Mouse (Mus musculus): Measurements from ENCODE around the gene Syt3. TPM values are rescaled to one million over a fixed set of nuclear protein-coding genes. Genes with fewer than 3 reads are reported as not detected.

Gene Syt3
- polyA plus RNA-seq, 1 experiment from 2014 or later: 2.1 TPM

DNA sequence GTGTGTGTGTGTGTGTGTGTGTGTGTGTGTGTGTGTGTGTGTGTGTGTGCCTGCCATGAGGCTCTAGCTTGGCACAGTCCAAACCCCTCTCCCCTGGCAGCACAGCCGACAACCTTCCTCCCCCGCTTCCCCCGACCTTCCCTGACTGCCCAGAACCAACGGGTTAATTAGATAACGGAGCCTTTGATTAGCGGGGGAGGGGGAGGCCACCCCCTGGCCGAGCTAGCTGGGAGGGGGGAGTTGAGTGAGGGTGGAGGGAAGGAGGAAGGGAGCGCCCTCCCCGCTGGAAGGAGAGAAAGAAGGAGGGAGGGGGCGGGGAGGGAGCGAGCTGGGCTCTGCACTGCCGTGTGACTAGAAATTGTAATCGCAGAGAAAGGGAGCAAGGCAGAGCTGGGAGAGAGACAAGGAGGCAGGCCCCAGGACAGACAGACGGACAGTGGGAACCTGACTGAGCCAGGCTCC, 57.8 kb downstream of the Syt3 start:
- no peak overlapping the region for H3K27ac ChIP-seq (replicated peaks; ENCODE audit: low read depth, low read length)
- WGBS: under 1% methylated on average over 14 of the region's 14 CpGs
- DNase-seq (ENCODE audit: low spot score) (no peak), ATAC-seq (ENCODE audit: insufficient number of reproducible peaks, low FRiP score, low TSS enrichment, low read depth) (no peak)
- peaks cover 13% of the 10 kb centered on the region for H3K4me1 ChIP-seq (ENCODE audit: control insufficient read depth, insufficient read depth, low read length)
- peaks cover 80% of the 10 kb centered on the region for H3K27me3 ChIP-seq (ENCODE audit: control insufficient read depth, insufficient read depth, low read length)
- peak overlapping the region; percentile 19 for H3K4me3 ChIP-seq (ENCODE audit: low read depth, low read length)
- peak overlapping the region; percentile 40; the same call in 1 of the 2 replicates for H3K9ac ChIP-seq (ENCODE audit: low read length)
- peak overlapping the region; percentile 41; the same call in 1 of the 2 replicates for H3K4me2 ChIP-seq (ENCODE audit: low read depth, severe bottlenecking)
- no peaks in the 10 kb centered on the region for H3K9me3 ChIP-seq (ENCODE audit: control insufficient read depth, low read length)
- no peaks in the 10 kb centered on the region for H3K36me3 ChIP-seq (ENCODE audit: control insufficient read depth, insufficient read depth, low read length)

DNA sequence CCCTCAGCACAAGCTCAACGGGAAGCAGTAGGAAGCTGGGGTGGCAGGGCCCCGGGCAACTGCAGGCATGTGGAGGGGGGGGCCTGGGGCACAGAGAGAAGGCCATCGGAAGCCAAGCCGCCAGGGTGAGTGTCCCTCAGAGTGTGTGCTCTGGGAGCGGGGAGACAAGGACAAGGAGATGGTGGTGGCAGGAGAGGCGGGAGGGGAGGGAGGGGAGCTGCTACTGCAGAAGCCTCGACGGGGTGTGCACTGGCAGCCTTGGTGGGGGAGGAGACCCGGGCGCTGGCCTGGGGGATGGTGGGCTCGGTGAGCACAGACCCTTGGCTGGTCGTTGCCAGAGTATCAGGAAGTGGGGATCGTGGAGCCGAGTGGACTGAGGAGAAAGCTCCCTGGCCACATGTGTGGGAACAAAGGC, 58.5 kb downstream of the Syt3 start:
- Histone ChIP-seq H3K36me3 (ENCODE audit: control insufficient read depth, insufficient read depth, low read length) (no peaks in the 10 kb centered on the region), H3K9ac (ENCODE audit: low read length) (peak overlapping the region; percentile 40; the same call in 1 of the 2 replicates), H3K9me3 (ENCODE audit: control insufficient read depth, low read length) (no peaks in the 10 kb centered on the region), H3K4me1 (ENCODE audit: control insufficient read depth, insufficient read depth, low read length) (peaks cover 13% of the 10 kb centered on the region), H3K27me3 (ENCODE audit: control insufficient read depth, insufficient read depth, low read length) (peaks cover 82% of the 10 kb centered on the region), H3K27ac (replicated peaks; ENCODE audit: low read depth, low read length) (no peak overlapping the region), H3K4me2 (ENCODE audit: low read depth, severe bottlenecking) (peak overlapping the region; percentile 41), H3K4me3 (ENCODE audit: low read depth, low read length) (peak overlapping the region; percentile 19)
- no peak for ATAC-seq (ENCODE audit: insufficient number of reproducible peaks, low FRiP score, low TSS enrichment, low read depth)
- 2% methylated on average over 14 of the region's 14 CpGs for whole genome bisulfite sequencing
- peak; percentile 53 for DNase-seq (ENCODE audit: low spot score)

DNA sequence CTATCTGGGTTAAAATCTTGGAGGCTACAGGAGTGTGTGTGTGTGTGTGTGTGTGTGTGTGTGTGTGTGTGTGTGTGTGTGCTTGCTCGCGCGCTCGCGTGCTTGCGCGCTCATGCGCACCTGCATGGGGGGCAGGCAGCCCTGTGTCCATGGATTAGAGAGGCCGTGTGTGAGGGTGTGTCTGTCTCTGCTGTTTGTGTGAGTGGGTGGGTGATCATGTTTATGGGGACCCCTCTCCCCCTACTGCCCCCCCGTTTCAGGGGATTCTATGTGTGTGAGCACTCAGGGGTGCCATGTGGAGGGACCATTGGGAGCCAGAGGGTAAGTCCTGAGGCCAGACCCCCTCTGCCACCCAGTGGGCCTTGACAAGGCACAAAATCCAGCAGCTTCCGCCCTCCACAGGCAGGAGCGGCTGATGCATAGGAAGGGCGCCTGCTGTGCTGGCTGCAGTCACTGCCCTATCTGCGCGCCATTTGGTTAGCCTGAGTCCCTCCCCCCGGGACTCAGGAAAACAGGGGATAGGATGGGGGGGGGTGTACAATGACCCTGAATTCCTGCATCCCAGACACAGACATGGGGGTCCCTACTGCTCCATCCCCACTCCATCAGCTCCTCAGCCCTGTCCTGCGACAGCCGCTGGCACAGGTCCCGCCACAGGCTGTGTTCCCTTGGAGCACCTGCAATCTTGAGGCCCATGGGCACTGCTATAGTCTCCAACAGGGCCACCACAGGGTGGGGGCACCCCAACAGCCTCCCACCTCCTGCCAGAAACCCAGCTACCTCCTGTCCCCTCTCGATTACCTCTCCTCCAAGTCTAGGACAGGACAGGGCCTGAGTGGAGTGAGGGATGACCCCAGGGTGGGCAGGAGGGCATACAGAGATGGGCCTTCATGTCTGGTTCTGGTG, 59.6 kb downstream of the Syt3 start:
- DNase-seq (ENCODE audit: low spot score): no peak
- H3K27me3 ChIP-seq (ENCODE audit: control insufficient read depth, insufficient read depth, low read length): peaks cover 82% of the 10 kb centered on the region
- no peaks in the 10 kb centered on the region for H3K9me3 ChIP-seq (ENCODE audit: control insufficient read depth, low read length)
- H3K4me3 ChIP-seq (ENCODE audit: low read depth, low read length): peak overlapping the region; percentile 10; the same call in 1 of the 2 replicates
- H3K27ac ChIP-seq (replicated peaks; ENCODE audit: low read depth, low read length): no peak overlapping the region
- H3K4me2 ChIP-seq (ENCODE audit: low read depth, severe bottlenecking): peak overlapping the region; percentile 41
- H3K4me1 ChIP-seq (ENCODE audit: control insufficient read depth, insufficient read depth, low read length): peaks cover 13% of the 10 kb centered on the region
- 5% methylated on average over 20 of the region's 20 CpGs for WGBS
- 0 out of 2 replicates have a peak, but pooled peaks have one; percentile 11 for ATAC-seq (ENCODE audit: insufficient number of reproducible peaks, low FRiP score, low TSS enrichment, low read depth)
- H3K9ac ChIP-seq (ENCODE audit: low read length): no peak overlapping the region
- H3K36me3 ChIP-seq (ENCODE audit: control insufficient read depth, insufficient read depth, low read length): no peaks in the 10 kb centered on the region

DNA sequence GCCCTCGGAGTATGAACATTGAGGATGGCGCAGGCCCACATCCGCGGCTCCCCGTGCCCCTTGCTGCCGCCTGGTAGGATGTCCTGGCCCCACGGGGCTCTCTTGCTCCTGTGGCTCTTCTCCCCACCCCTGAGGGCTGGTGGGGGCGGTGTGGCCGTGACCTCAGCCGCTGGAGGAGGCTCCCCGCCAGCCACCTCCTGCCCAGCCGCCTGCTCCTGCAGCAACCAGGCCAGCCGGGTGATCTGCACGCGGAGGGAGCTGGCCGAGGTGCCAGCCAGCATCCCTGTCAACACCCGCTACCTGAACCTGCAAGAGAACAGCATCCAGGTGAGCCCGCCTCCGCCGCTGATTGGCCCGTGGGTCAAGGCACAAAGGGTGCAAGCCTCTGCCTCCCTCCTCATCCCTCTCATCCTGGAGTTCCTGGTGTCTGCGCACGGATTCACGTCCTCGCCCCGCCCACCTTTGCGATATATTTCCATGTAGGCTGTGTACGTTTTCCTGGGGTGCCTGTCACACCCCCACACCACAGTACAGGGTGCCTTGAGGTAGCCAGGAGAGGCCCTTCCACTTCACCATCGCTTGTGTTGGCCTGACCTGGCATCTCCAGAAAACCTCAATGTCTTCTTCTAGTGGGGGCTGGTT, 61.1 kb downstream of the Syt3 start:
- H3K27ac ChIP-seq (replicated peaks; ENCODE audit: low read depth, low read length): no peak overlapping the region
- H3K9me3 ChIP-seq (ENCODE audit: control insufficient read depth, low read length): no peaks in the 10 kb centered on the region
- H3K9ac ChIP-seq (ENCODE audit: low read length): no peak overlapping the region
- H3K27me3 ChIP-seq (ENCODE audit: control insufficient read depth, insufficient read depth, low read length): peaks cover 74% of the 10 kb centered on the region
- DNase-seq (ENCODE audit: low spot score): no peak
- no peak for ATAC-seq (ENCODE audit: insufficient number of reproducible peaks, low FRiP score, low TSS enrichment, low read depth)
- H3K4me1 ChIP-seq (ENCODE audit: control insufficient read depth, insufficient read depth, low read length): peaks cover 13% of the 10 kb centered on the region
- WGBS: 7% methylated on average over 29 of the region's 29 CpGs
- H3K4me2 ChIP-seq (ENCODE audit: low read depth, severe bottlenecking): no peak overlapping the region
- no peak overlapping the region for H3K4me3 ChIP-seq (ENCODE audit: low read depth, low read length)
- no peaks in the 10 kb centered on the region for H3K36me3 ChIP-seq (ENCODE audit: control insufficient read depth, insufficient read depth, low read length)

DNA sequence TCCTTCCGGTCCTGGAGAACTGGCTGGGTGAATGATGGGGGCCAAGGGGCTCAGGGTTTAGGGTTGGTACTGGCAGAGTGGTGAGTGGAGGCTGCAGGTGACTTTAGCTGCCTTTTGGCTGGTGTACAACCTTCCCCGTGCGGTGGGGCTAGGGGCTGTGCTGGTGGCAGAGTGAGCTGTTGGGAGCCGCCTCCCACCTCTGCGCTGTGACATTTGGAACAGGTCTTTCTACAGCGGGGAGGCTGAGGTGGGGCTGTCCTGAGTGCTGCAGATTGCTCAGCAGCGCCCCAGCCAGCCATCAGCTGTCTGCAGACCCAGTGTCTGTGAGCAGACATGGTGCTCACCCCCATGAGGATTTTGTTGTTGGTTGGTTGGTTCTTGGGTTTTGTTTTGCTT, 61.6 kb downstream of the Syt3 start:
- H3K27me3 ChIP-seq (ENCODE audit: control insufficient read depth, insufficient read depth, low read length): peaks cover 68% of the 10 kb centered on the region
- no peak overlapping the region for H3K4me2 ChIP-seq (ENCODE audit: low read depth, severe bottlenecking)
- H3K9ac ChIP-seq (ENCODE audit: low read length): no peak overlapping the region
- no peak for DNase-seq (ENCODE audit: low spot score)
- H3K4me1 ChIP-seq (ENCODE audit: control insufficient read depth, insufficient read depth, low read length): peaks cover 13% of the 10 kb centered on the region
- WGBS: 8% methylated on average over 7 of the region's 7 CpGs
- no peaks in the 10 kb centered on the region for H3K36me3 ChIP-seq (ENCODE audit: control insufficient read depth, insufficient read depth, low read length)
- H3K9me3 ChIP-seq (ENCODE audit: control insufficient read depth, low read length): no peaks in the 10 kb centered on the region
- no peak overlapping the region for H3K4me3 ChIP-seq (ENCODE audit: low read depth, low read length)
- no peak for ATAC-seq (ENCODE audit: insufficient number of reproducible peaks, low FRiP score, low TSS enrichment, low read depth)
- no peak overlapping the region for H3K27ac ChIP-seq (replicated peaks; ENCODE audit: low read depth, low read length)

DNA sequence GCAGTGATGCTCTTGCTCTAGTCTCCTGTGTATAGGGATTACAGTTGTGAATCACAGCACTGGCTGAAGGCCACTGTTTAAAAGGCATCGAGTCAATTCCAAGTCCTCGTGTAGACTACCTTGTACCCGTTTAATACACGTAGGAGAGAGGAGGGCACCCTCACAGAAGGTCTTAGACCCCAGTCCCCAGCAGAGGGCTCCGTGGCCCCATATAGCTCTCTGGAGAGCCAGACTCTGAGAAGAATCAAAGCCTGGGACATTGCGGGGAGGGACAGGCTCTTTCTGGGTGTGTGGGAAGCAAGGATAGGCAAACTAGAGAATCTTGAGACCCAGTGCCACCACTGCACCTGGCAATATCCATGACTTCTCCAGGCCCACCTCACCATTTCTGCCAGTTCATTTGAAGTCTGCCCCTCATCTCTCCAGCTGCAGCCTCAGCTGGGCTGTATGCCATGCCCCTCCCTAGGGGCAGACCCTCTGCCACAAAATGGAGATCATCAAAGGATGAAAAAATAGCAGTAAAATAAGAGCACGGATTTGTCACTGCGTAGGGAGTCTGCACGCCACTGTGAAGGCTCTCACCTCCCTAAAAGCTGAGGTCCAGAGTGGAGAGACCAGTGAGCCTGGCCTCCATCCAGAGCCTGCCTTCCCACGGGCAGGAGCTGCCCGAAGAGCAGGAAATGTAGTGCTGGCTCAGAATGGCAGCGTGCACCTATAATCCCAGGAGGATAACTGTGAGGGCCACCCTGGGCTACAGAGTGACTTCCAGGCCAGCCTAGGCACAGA, 62.4 kb downstream of the Syt3 start:
- Histone ChIP-seq H3K4me1 (ENCODE audit: control insufficient read depth, insufficient read depth, low read length) (peaks cover 13% of the 10 kb centered on the region), H3K36me3 (ENCODE audit: control insufficient read depth, insufficient read depth, low read length) (no peaks in the 10 kb centered on the region)

More for the DNA sequence above, 62.4 kb downstream of the Syt3 start:
- no peaks in the 10 kb centered on the region for H3K9me3 ChIP-seq (ENCODE audit: control insufficient read depth, low read length)
- no peak overlapping the region for H3K4me3 ChIP-seq (ENCODE audit: low read depth, low read length)
- ATAC-seq (ENCODE audit: insufficient number of reproducible peaks, low FRiP score, low TSS enrichment, low read depth) (no peak), DNase-seq (ENCODE audit: low spot score) (no peak)
- 39% methylated on average over 12 of the region's 12 CpGs for WGBS
- peaks cover 61% of the 10 kb centered on the region for H3K27me3 ChIP-seq (ENCODE audit: control insufficient read depth, insufficient read depth, low read length)
- no peak overlapping the region for H3K4me2 ChIP-seq (ENCODE audit: low read depth, severe bottlenecking)
- no peak overlapping the region for H3K27ac ChIP-seq (replicated peaks; ENCODE audit: low read depth, low read length)
- H3K9ac ChIP-seq (ENCODE audit: low read length): no peak overlapping the region

Measured in limb, embryonic 11.5 days (tissue).